Mouse (Mus musculus) neural tube, embryonic 10.5 days (tissue): ENCODE results near the gene Tpra1.

ENCODE experiments used
- DNase-seq: peaks from one replicate; pipeline ENCODE4 v3.0.0-alpha.2; 2017; ENCODE audit warnings: low spot score; ENCODE audit errors: extremely low spot score

The Tpra1 gene

GRCm38 (mm10) chr6:88947771-88948170 is 45.7 kb downstream of the Tpra1 start:
- DNase-seq, result no peak

- no peak for DNase-seq
Observed at GRCm38 (mm10) chr6:88956725-88957124, 54.7 kb downstream of the Tpra1 start.

- DNase-seq, result no peak
Observed at GRCm38 (mm10) chr6:88957313-88957712, 55.3 kb downstream of the Tpra1 start.

GRCm38 (mm10) chr6:88957801-88958211 is 55.8 kb downstream of the Tpra1 start:
- no peak for DNase-seq

- DNase-seq, result no peak
Observed at GRCm38 (mm10) chr6:88958305-88958704, 56.3 kb downstream of the Tpra1 start.

- DNase-seq, result no peak
Observed at GRCm38 (mm10) chr6:88959834-88960233, 57.8 kb downstream of the Tpra1 start.

GRCm38 (mm10) chr6:88960941-88961340 is 58.9 kb downstream of the Tpra1 start:
- DNase-seq, result no peak
